Mouse (Mus musculus): ENCODE results near the gene She.

DNA sequence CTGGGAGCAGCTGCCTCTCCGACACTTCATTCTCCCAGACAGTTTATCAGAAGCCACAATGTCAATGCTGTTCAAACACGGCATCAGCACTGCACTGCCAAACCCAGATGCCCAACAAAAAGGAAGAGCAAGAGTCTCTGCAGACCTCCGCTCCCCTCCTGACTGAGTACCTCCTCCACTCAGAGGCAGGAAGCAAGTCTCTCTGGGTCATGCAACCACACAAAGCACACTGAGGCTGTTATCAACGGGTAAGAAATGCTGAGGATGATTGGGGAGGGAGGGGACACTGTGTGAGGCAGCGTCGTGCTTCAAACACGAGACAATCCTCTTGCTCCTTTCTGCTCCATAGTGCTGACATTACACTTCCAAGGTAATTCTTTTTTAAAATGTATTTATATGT is 11.3 kb upstream of the She start:
- TF ChIP-seq CTCF (IDR thresholded peaks at IDR 0.05; ENCODE audit: low read depth, low read length) (no peak), GATA1 (IDR thresholded peaks at IDR 0.05; ENCODE audit: borderline replicate concordance, low read length) (no peak), GATA2 (IDR thresholded peaks at IDR 0.05; ENCODE audit: borderline replicate concordance, low read depth, low read length) (no peak), TAL1 (conservative IDR thresholded peaks at IDR 0.05; ENCODE audit: low read depth, low read length) (no peak)

Measured in G1E (cell line).